Mouse (Mus musculus): ENCODE results near the gene Ccdc38.

DNA sequence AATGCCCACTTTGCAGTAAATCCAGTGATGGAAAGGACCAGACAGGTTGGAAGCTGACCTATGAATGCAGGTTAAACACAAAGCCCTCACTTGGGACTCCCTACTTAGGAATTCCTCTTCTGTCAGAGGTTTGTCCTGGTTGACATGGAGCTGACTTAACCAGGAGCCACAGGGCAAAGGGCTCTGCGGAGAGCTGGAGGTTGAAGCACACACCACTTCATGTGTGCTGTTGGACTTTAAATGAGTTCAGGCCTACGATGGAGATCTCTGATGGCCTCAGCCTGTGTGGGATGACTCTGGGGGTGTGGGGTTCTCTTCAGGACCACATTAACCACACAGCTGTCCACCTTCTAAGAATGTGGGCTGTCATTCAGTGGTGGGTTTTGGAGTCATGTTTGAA is 2.1 kb upstream of the Ccdc38 start:
- no peak for TF ChIP-seq POLR2A (IDR thresholded peaks at IDR 0.05; ENCODE audit: borderline replicate concordance, insufficient read depth, low read length)
- no peak for TF ChIP-seq CTCF (IDR thresholded peaks at IDR 0.05; ENCODE audit: borderline replicate concordance, insufficient read depth, low read depth, low read length)
